Mouse (Mus musculus): ENCODE measurements around the gene Lingo1.

Gene Lingo1

DNA sequence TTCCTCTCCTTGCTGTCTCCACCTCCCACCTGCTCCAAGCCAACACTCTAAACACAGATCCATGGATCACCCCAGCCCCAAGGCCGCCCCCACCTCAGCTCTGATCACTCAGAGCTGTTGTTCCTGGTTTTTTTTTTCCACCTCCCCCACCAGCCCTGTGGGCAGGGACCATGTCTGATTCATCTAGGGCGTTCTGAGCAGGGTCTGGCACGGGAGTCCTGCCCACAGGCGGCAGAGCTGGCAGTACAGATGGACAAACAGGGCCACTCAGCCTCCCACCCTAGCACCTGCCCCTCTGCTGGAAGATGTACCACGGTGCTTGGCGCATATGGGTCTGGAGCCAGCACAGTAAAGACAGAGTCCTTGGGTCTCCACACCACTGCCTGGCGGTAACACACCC, 114.3 kb downstream of the Lingo1 start:
- no peak for DNase-seq (ENCODE audit: low spot score in 2 of 2)

DNA sequence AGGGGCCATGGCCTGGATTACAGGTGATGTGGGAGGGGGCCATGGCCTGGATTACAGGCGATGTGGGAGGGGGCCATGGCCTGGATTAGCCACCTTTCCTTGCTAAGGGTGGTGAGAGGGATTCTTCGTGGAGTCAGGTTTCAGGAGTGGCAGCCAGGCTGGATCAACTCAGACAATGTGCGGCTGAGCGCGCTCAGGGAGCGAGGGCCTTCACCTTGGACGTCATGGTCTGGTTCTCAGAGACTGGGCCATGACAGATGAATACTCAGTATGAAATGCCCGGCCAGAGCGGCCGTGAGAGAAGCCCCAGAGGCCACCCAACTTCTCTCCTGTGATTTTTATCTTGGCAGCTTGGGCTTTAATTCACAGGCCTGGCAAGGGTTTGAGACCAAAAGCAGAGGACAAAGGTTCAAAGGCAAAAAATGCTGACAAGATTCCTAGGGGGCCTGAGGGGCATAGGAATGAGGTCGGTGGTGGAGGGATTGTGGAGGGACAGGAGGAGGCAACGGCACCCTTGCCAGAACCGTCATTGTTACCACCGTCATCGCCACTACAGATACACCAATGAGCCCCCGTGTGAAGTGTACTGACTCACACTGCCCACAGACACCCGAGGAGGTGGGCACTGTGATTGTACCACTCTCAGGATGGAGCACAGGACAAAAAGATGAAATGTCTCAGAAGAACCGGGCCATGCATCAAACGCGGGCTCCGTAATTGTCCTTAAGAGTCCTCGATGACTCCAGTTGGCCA, 117.2 kb downstream of the Lingo1 start:
- DNase-seq (ENCODE audit: low spot score in 2 of 2): no peak

DNA sequence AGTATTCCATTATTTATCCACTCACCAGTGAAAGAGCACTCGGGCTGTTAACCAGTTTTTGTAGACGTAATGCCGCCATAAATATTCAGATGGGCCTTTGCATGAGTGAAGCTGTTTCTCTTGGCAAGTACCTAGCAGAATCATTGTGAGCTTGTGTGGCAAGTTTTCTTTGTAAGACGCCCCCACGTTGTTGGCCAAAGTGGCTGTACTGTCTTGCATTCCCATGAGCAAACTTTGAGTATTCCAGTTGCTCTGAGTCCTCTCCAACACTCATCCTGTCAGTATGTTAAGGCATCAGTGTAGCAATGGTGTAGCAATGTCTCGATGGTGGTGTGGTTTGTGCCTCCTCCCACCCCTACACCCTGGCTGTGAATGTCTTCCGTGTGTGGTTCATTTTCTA, 120.6 kb downstream of the Lingo1 start:
- DNase-seq (ENCODE audit: low spot score in 2 of 2): no peak

DNA sequence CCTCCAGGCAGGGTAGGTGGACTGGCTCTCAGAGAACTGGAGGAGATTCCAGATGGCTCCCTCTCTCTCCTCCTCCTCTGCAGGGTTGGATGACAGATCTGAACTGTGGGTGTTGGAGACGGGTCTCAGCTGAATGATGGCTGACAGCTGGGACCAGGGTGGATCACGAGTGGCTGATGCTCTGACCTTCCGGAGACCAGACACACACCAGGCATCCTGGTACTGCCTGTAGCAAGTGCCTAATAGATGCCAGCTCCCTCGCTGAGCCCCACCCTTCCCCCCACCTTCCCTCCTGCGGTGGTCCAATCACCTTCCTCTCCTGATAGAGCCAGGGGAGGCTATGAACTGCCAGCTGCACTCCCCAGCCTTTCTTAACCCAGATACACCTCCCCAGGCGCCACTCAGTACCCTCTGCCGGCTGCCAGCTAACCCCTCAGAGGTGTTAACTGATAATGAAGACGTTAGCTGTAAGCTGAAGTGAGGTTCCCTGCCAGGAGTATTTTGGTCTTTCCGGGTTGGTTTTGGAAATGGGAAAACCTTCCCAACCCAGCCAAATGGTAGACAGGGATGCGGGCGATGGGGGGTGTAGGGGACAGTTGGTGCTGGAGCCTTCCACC, 126.6 kb downstream of the Lingo1 start:
- no peak for DNase-seq (ENCODE audit: low spot score in 2 of 2)

DNA sequence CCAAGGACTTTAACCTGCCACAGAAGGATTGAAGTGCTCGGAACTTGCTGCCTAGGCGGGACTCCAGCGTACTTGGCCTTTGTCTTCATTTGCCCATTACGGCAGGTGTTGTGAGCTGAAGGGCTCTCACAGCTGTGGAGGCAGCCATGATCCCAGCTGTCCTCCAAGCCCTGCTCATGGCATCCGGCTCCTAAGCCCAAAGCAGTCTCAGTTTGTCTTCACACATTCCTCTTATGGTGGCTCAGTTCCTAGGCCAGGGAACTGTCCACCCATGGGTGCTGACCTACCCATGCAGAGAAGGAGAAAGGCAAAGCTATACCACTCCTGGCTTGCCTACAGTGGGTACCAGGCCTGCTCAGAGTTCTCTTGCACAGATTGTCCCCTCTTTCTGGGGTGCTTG, 132.1 kb downstream of the Lingo1 start:
- no peak for DNase-seq (ENCODE audit: low spot score in 2 of 2)

DNA sequence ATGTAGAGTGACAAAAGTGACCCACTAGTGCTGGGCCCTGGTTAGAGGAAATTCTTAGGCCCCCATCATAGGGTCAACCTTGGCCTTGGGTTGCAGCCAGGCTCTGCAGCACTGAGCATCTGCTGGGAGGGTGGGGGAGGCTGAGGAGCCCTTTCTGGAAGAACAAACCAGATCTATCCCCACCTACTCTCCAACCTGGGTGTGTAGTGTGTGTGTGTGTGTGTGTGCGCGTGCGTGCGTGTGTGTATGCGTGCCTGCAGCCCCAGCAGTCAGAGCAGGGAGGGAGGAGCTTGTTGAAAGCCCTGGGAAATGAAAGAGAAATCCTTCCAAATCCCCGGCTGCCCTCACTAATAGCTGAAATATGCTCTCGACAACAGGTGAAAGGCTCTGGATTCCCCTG, 133.3 kb downstream of the Lingo1 start:
- DNase-seq (ENCODE audit: low spot score in 2 of 2): no peak

DNA sequence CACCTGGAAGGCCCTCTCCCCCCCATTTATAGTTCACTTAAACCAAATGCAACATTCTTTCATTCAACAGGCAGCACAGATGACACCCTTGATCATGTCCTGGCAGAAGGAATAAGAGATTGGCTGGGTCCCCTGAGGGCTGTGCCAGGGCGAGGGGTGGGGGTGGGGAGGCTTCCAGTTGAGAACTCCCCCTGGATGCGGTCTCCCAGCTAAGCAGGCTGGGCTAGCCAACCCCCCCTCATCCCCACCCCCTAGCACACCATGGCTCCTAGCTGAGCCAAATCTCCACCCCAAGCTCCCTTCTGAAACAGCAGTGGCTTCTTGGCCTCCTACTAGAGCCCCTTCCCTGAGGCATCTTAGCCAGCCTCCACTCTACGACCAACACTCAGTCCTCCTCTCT, 133.9 kb downstream of the Lingo1 start:
- DNase-seq (ENCODE audit: low spot score in 2 of 2): no peak

DNA sequence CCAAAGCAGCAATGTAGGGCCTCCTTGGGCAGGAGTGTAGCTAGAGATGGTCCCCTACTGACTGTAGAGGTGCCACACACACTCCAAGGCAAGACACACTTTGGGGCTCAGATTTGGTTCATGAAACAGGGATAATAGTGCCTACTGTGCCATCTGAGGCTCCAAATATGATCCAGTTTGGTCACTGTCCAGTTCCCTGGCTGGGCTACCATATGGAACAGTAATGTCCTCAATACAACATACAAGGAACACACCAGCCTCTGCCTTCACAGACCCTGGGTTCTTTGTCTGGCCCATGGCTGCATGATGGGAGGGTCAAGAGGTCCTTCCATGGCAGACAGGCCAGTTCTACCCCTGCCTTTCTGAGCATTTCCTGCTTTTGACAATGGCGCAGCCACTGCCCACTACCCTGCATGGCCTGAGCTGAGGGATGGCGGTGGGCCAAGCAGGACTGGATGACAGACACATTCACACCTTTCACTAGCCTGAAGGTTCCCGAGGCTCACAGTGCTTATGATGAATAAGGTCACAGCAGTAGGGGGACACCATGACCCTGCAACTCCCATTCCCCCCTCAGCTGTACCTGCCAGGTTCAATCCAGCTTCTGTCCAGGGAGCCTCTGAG, 134.9 kb downstream of the Lingo1 start:
- no peak for DNase-seq (ENCODE audit: low spot score in 2 of 2)

DNA sequence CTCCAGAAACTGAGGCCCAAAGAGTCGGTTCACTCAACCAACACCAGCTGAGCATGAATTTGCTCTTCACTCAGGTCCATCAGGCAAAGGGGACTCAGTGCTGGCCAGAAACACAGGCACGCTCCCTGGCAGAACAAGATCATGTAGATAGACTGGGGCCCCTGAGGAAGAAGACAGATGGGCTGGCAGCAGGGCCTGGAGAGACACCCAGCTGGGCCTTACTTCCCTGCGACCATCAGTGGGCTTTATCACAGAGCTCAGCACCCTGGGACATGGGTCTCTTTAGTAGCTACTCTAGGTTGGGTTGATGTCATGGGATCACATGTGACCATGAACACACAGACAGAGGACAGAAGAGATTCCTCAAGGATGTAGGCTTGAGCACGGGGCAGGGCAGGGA, 137.7 kb downstream of the Lingo1 start:
- DNase-seq (ENCODE audit: low spot score in 2 of 2): no peak

DNA sequence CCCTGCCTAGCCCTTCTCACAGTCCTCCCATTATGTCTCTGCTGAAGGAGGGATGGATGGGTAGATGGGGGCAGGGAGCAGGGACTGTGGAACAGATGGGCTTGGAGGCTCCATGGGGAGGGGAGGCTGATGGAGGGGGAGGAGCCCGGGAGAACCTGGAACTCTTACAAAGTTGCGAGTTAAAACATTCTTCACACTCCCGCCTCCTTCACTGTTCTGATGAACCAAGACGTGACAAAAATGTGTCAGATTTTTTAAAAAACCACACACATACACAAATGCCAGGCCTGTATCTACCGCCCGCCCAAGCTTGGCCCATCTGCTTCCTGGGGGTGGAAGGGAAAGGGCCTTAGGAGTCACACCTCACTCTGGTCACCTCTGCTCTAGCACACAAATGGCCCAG, 138.3 kb downstream of the Lingo1 start:
- no peak for DNase-seq (ENCODE audit: low spot score in 2 of 2)

DNA sequence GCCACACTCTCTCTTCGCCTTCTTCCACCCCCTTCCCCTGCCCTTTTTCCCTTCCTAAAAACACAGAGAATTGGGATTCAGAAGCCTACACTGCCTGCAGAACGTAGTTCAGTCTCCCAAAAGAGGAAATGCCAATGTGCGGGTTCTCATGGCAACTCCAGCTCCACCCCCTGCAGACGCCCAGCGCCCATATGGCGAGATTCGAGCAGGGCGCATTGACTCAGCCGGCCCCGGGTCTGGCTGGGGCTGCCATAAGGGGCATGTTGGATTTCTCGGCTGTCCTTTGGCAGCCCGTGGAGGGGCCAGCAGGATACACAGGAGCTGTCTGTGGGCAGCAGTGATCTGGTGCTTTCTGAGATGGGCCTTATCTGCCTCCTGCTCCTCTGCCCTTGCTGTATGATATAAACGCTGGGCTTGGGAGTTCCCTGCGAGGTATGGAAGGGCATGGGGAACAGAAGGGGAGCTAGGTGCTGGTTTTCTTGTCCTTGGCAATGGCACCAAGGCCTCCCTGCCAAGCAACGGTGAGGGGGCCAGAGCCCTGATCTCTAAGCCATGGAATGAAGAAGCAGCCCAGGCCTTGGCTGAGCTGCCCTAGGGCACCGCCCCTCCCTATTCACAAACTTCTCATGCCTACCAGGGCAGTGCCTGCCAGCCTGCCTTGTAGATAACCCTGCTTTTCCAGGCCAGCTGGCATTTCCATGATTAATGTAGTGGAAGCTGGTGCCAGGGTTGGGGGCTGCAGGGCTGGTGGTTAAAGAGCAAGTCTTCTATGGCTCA, 139.3 kb downstream of the Lingo1 start:
- DNase-seq (ENCODE audit: low spot score in 2 of 2): no peak

DNA sequence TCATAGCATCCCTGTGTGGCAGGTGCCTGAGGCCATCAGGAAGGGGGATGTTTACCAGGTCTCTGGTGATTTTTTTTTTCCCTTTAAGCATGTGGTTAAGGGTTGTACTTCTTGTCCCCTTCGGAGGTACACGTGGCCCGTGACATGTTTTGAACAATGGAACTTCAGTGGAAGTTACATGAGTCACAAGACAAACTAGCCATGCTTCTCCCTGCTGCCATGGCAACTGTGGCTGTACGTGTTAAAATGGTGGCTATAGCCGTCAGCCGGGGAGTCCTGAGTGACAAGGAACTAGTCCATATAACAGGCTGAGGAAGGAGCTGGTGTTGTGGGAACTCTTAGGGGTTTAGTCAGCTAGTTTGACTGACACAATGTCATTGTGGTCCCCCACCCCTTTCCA, 141.1 kb downstream of the Lingo1 start:
- no peak for DNase-seq (ENCODE audit: low spot score in 2 of 2)

DNA sequence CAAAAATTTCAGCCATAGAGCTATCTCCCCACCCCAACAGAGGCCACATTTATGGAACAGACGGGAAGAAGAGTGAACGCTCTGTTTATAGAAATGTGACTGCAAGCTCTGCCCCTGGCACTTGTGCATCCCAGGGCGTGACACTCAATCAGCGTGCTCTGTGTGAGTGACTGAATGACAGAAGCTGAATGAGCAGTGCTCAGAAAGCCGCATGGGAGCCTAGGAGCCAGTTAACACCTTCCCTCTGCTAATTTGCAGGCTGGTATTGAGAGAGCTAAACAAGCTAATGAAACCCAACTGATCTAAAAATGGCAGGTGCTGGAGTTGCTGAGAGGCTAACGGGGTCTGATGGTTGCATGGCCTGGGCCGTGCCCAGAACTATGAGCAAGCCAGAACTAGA, 143.7 kb downstream of the Lingo1 start:
- no peak for DNase-seq (ENCODE audit: low spot score in 2 of 2)

DNA sequence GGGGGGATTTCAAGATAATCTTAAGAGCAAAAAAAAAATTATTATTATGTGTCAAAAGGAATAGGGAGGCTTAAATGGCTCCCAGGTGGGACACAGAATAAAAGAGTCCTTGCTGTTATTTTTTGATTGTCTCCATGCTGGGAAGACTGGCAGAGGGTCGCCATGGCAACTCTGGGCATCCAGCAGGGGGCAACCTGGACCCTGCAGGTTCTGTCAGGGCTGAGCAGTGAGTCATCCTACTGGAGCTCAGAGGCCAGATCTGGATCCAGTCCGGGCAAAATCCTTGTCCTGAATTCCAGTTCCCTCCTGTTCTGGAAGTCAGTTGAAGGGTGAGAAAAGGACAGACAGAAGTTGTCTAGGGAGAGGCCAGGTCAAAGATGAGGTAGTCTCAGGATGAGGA, 144.7 kb downstream of the Lingo1 start:
- DNase-seq (ENCODE audit: low spot score in 2 of 2): no peak

DNA sequence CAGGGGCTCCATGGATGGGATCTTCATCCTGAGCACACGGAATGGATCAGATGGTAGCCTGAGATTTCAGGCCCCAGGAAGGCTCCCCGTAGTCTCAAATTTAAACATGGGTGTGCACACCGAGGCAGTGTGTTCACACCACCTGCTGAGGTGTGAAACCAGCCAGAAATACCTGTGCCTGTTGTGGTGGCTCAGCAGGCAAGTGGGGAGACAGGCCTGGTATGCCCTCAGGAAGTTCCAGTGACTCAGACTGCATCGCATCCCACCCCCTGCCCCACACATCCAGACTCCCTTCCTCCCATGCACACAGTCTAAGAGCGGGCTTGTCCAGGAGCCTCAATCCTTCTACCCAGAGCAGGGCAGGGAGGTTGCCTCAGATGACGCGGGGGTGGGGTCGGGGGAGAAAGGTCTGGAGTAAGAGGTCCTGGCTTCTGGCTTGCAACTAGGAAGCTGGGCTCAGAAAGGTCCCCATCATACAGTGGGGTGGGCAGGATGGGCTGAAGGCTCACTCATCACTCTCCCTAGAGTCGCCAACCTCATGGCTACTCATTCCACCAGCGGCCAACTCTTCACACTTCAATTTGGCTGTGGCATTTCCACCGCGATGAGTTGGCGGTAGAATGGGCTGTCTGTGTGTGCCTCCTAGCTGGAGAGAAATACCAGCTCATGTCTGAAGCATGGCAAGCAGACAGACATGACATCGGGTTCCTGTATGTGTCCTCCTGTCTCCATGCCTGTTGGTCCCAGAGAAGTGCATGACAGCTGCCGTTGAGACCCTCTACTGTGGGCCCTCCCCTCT, 149.8 kb downstream of the Lingo1 start:
- no peak for DNase-seq (ENCODE audit: low spot score in 2 of 2)

DNA sequence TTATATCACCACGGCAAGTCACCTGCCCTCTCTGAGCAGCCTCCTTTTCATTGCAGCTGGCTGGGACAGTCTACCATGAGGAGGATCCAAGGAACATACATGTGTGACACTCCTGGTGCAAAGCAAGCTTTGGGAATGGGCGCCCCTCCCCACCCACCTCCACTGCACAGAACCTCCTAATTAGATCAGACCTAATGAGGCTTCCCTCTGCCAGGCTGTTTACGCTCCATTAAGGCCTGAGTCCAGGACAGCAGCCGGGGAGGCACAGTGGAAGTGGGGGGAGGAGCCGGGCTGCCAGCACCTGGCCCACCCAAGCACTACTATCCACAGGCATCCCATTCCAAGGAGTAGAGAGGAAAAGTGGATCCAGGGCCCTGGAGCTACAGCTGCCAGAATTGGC, 152.8 kb downstream of the Lingo1 start:
- no peak for DNase-seq (ENCODE audit: low spot score in 2 of 2)

DNA sequence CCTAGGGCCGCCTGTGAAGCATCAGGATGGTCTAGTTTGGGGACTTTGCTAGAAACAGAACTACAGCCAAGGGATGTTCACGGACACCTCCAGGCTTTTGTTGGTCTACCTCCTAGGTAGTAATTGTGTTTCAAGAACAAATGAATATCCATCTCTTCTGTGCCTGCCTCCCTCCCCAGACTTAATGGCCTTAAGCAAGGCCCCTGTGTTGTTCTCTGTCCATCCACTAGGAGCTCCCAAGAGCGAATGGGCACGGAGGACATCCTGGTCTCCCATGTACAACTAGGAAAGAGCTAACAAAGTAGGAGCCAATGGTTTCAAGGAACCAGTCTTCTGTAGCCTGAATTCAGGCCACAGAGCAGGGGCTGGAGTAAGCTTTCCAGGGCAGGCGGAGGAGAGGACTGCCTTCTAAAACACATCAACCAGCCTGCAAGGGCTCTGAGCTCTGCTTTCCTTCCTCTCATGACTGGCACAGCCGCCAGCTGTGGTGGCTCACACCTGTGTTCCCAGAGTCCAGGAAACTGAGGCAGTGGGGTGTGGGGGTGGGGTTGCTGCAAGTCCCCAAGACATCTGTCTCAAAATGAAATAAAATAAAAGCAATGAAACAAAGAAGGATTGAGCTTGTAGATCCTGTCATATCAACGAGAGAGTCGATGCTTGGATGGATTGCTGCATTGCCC, 157.9 kb downstream of the Lingo1 start:
- DNase-seq (ENCODE audit: low spot score in 2 of 2): no peak

DNA sequence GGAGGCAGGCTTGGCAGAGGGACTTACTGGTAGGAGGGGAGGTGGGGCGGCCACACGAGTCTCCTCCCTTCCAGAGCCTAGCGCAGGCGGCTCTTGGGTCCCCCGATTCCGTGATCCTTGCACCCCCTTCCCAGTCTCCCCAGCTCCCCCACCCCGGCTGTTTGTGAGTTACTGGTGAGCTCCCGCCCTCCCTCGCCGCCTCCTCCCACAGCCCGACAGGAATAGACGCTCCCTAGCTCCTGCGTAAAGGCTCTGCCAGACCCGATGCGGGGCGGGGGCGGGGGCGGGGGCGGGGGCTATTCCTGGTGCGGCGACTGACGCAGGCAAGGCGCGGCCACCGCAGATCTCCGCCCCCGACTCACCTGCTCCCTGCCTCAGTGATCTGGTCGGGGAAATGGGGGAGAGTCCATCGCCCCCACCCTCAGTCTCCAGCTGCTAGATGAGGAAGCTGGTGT, 158.8 kb downstream of the Lingo1 start:
- DNase-seq (ENCODE audit: low spot score in 2 of 2): no peak

DNA sequence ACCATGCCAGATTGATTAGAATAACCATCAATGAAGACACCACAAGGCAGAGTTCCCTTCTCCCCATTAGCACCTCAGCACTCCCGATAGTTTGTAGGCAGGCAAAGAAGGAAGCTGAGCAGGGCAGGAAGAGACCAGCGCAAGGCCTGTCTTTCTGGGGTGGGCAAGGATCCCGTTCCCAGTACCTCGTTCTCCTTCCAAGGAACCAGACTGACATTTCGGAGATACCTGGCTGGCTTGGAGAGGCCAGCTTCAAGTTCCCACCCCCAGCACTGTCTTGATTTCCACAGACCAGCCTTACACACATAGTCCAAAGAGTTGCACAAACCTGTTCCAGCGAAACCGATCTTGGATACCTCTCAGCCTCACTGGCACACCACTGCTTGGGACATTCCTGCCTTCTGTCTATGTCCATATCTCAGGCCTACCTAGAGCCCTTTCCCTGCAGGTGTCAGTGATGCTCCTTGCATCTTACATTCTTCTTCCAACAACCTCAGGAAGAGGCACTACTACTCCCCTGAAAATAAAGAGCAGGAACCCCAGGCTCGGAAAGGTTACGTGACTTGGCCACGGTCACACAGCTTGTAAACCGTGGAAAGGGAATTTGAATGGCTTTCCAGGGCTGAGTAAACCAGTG, 159.4 kb downstream of the Lingo1 start:
- DNase-seq (ENCODE audit: low spot score in 2 of 2): no peak

DNA sequence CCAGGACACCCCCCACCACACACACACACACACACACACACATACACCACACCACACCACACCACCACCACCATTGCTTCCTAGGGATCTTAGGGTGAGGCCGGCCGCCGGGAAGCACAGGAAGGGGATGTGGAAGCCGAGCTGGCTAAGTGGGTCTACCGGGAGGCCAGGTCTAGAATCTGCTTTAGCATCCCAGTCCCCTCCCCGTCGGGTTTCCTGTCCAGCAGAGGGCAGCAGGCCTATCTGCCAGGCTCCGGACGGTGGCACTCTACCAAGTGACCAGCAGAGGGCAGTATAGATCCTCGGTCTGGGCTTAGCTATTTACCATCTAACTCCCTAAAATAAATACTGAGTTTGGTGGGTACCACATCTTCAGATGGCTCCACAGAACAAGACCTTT, 160.1 kb downstream of the Lingo1 start:
- DNase-seq (ENCODE audit: low spot score in 2 of 2): peak; percentile 30 to 62
